Mouse (Mus musculus) intestine, postnatal 0 days (tissue): ENCODE measurements at regions not wholly inside any gene's neighbourhood (a gene's known extent, or its start where the extent isn't known, plus 50 kb on each side); places are given as distances from the start of the nearest gene placed in this dataset.
A peak's percentile ranks its signal among the peaks of the same experiment; 100 is the strongest.

ENCODE experiments used
- ATAC-seq: fragments of 200-750 bp; cut with Nextera tagmentation; 2 replicates; pipeline ENCODE4 v1.8.0; 2017; ENCODE audit warnings: mild to moderate bottlenecking, moderate TSS enrichment, moderate library complexity
- H3K27ac ChIP-seq: fragments of 300-500 bp; sonication (generic); 2 replicates; pipeline ENCODE4 v1.5.1; 2014; ENCODE audit warnings: mild to moderate bottlenecking, low read depth, low read length, moderate library complexity
- H3K27me3 ChIP-seq: fragments of 300-500 bp; sonication (generic); replicated peaks from 2 replicates; pipeline ENCODE4 v1.6.1; 2014; ENCODE audit warnings: low read length, mixed read lengths; ENCODE audit not compliant: control insufficient read depth, insufficient read depth
- H3K36me3 ChIP-seq: fragments of 300-500 bp; sonication (generic); 2 replicates; pipeline ENCODE4 v1.6.1; 2014; ENCODE audit warnings: mild to moderate bottlenecking, moderate library complexity; ENCODE audit not compliant: control insufficient read depth, insufficient read depth
- H3K4me1 ChIP-seq: fragments of 300-500 bp; sonication (generic); replicated peaks from 2 replicates; pipeline ENCODE4 v1.6.1; 2014; ENCODE audit warnings: antibody characterized with exemption, low read length, mixed read lengths; ENCODE audit not compliant: control insufficient read depth, insufficient read depth
- H3K4me2 ChIP-seq: fragments of 300-500 bp; sonication (generic); replicated peaks from 2 replicates; pipeline ENCODE4 v1.6.1; 2014; ENCODE audit warnings: low read depth, mild to moderate bottlenecking, moderate library complexity
- H3K4me3 ChIP-seq: fragments of 300-500 bp; sonication (generic); 2 replicates; pipeline ENCODE4 v1.5.1; 2014; ENCODE audit warnings: low read depth, low read length
- H3K9ac ChIP-seq: fragments of 300-500 bp; sonication (generic); 2 replicates; pipeline ENCODE4 v1.6.1; 2014; ENCODE audit warnings: mild to moderate bottlenecking, low read depth, low read length
- H3K9me3 ChIP-seq: fragments of 300-500 bp; sonication (generic); 2 replicates; pipeline ENCODE4 v1.6.1; 2016; ENCODE audit warnings: mixed run types; ENCODE audit not compliant: control insufficient read depth
- CTCF ChIP-seq: sonication (generic); IDR thresholded peaks from 2 replicates; pipeline ENCODE4 v1.5.1; 2016; ENCODE audit warnings: low read depth, mild to moderate bottlenecking, control low read depth, antibody characterized with exemption, moderate library complexity
- WGBS: fragments of 180-500 bp; shearing (Covaris S2); extraction: QIAGEN DNeasy Blood & Tissue Kit; methylation state at CpG from one replicate; pipeline ENCODE4 v1.1.7; 2014; 5-methylcytosine and 5-hydroxymethylcytosine counted together

GRCm38 (mm10) chr10:108088883-108089282 is 73.1 kb upstream of the Ppp1r12a start:
- no peaks in the 10 kb centered on the region for H3K36me3 ChIP-seq
- 31% methylated on average over 8 of the region's 8 CpGs for WGBS
- H3K27ac ChIP-seq: peak overlapping the region; percentile 10; the same call in 1 of the 2 replicates
- no peak for TF ChIP-seq CTCF
- H3K27me3 ChIP-seq: no peaks in the 10 kb centered on the region
- ATAC-seq: no peak
- no peaks in the 10 kb centered on the region for H3K4me1 ChIP-seq
- H3K9me3 ChIP-seq: no peaks in the 10 kb centered on the region
- H3K4me3 ChIP-seq: no peak overlapping the region
- H3K9ac ChIP-seq: no peak overlapping the region
- peak overlapping the region; percentile 21; the same call in 1 of the 2 replicates for H3K4me2 ChIP-seq

GRCm38 (mm10) chr10:108088209-108088608 is 73.8 kb upstream of the Ppp1r12a start:
- no peak for ATAC-seq
- Histone ChIP-seq H3K9ac (no peak overlapping the region), H3K27ac (0 out of 2 replicates have a peak overlapping the region, but pooled peaks have one; percentile 10), H3K27me3 (no peaks in the 10 kb centered on the region), H3K4me1 (no peaks in the 10 kb centered on the region), H3K9me3 (no peaks in the 10 kb centered on the region), H3K4me2 (peak overlapping the region; percentile 21; the same call in 1 of the 2 replicates), H3K36me3 (no peaks in the 10 kb centered on the region), H3K4me3 (no peak overlapping the region)
- no peak for TF ChIP-seq CTCF
- 60% methylated on average over 7 of the region's 7 CpGs for WGBS

GRCm38 (mm10) chr10:108083220-108083619 is 78.8 kb upstream of the Ppp1r12a start:
- Histone ChIP-seq H3K4me2 (no peak overlapping the region), H3K27me3 (no peaks in the 10 kb centered on the region), H3K9ac (no peak overlapping the region), H3K36me3 (no peaks in the 10 kb centered on the region), H3K4me1 (no peaks in the 10 kb centered on the region), H3K27ac (no peak overlapping the region), H3K4me3 (no peak overlapping the region), H3K9me3 (no peaks in the 10 kb centered on the region)
- TF ChIP-seq CTCF: no peak
- ATAC-seq: peak; percentile 75

- no peak for TF ChIP-seq CTCF
- Histone ChIP-seq H3K27ac (no peak overlapping the region), H3K27me3 (no peaks in the 10 kb centered on the region), H3K9me3 (no peaks in the 10 kb centered on the region), H3K4me3 (no peak overlapping the region), H3K9ac (no peak overlapping the region), H3K36me3 (no peaks in the 10 kb centered on the region), H3K4me2 (no peak overlapping the region), H3K4me1 (0 out of 2 replicates have a peak, but pooled peaks cover 10% of the 10 kb centered on the region)
- 64% methylated on average over 5 of the region's 5 CpGs for WGBS
- no peak for ATAC-seq
Observed at GRCm38 (mm10) chr10:108075144-108075543, 86.8 kb upstream of the Ppp1r12a start.

- ATAC-seq: no peak
- 0 out of 2 replicates have a peak, but pooled peaks cover 13% of the 10 kb centered on the region for H3K4me1 ChIP-seq
- WGBS: 80% methylated on average over 4 of the region's 4 CpGs
Observed at GRCm38 (mm10) chr10:108073828-108074227, 88.2 kb upstream of the Ppp1r12a start.

GRCm38 (mm10) chr10:108072211-108072610 is 89.8 kb upstream of the Ppp1r12a start:
- H3K27me3 ChIP-seq: no peaks in the 10 kb centered on the region
- no peak overlapping the region for H3K4me2 ChIP-seq
- H3K9ac ChIP-seq: no peak overlapping the region
- H3K9me3 ChIP-seq: no peaks in the 10 kb centered on the region
- peaks cover 13% of the 10 kb centered on the region; the same call in 1 of the 2 replicates for H3K4me1 ChIP-seq
- peak; percentile 90 for ATAC-seq
- no peak overlapping the region for H3K4me3 ChIP-seq
- no peaks in the 10 kb centered on the region for H3K36me3 ChIP-seq
- no peak overlapping the region for H3K27ac ChIP-seq
- WGBS: 23% methylated on average over 1 of the region's 1 CpGs
- TF ChIP-seq CTCF: no peak

More at GRCm38 (mm10) chr10:108073828-108074227, 88.2 kb upstream of the Ppp1r12a start:
- H3K4me2 ChIP-seq: no peak overlapping the region
- H3K4me3 ChIP-seq: no peak overlapping the region
- no peaks in the 10 kb centered on the region for H3K9me3 ChIP-seq
- no peaks in the 10 kb centered on the region for H3K36me3 ChIP-seq
- TF ChIP-seq CTCF: no peak
- no peak overlapping the region for H3K27ac ChIP-seq
- no peaks in the 10 kb centered on the region for H3K27me3 ChIP-seq
- no peak overlapping the region for H3K9ac ChIP-seq

GRCm38 (mm10) chr10:108071424-108071823 is 90.6 kb upstream of the Ppp1r12a start:
- no peaks in the 10 kb centered on the region for H3K9me3 ChIP-seq
- WGBS: 45% methylated on average over 2 of the region's 2 CpGs
- TF ChIP-seq CTCF: no peak
- no peak overlapping the region for H3K4me2 ChIP-seq
- ATAC-seq: no peak
- H3K4me3 ChIP-seq: no peak overlapping the region
- H3K4me1 ChIP-seq: peaks cover 13% of the 10 kb centered on the region; the same call in 1 of the 2 replicates
- no peak overlapping the region for H3K27ac ChIP-seq
- H3K9ac ChIP-seq: no peak overlapping the region
- H3K27me3 ChIP-seq: no peaks in the 10 kb centered on the region
- H3K36me3 ChIP-seq: no peaks in the 10 kb centered on the region
